Mouse (Mus musculus) erythroblast, embryonic 14.5 days (primary cell): ENCODE data around the gene Etv5. TPM values are rescaled to one million over a fixed set of nuclear protein-coding genes. Genes with fewer than 3 reads are reported as not detected.
"Not testable (repeated sequence)": the region's sequence is repeated elsewhere in the genome, so short reads cannot be mapped to it uniquely, and the experiment has no call there.

ENCODE experiments used
- H3K27me3 ChIP-seq: 2 replicates; pipeline ENCODE4 v1.6.1; 2012; ENCODE audit warnings: inconsistent platforms; ENCODE audit not compliant: control insufficient read depth
- H3K36me3 ChIP-seq: 2 replicates; pipeline ENCODE4 v1.6.1; 2012; ENCODE audit warnings: mild to moderate bottlenecking, inconsistent platforms; ENCODE audit not compliant: control insufficient read depth
- H3K4me1 ChIP-seq: 2 replicates; pipeline ENCODE4 v1.6.1; 2012; ENCODE audit warnings: inconsistent platforms; ENCODE audit not compliant: control insufficient read depth
- H3K4me3 ChIP-seq: replicated peaks from 2 replicates; pipeline ENCODE3; 2012; ENCODE audit warnings: moderate library complexity, mild to moderate bottlenecking, inconsistent platforms
- H3K9me3 ChIP-seq: 2 replicates; pipeline ENCODE4 v1.6.1; 2012; ENCODE audit warnings: low read length, inconsistent platforms, mixed read lengths; ENCODE audit not compliant: control insufficient read depth
- GATA1 ChIP-seq: IDR thresholded peaks from 2 replicates; pipeline ENCODE4 v1.6.1; 2012; ENCODE audit warnings: low read length, inconsistent platforms, mixed read lengths
- TAL1 ChIP-seq: IDR thresholded peaks from 3 replicates; pipeline ENCODE4 v1.6.1; 2012; ENCODE audit warnings: low read length, inconsistent platforms, mixed read lengths
- polyA plus RNA-seq: library from polyadenylated mRNA; stranded (reverse); fragments of >175 nt; gene quantifications from 2 replicates; pipeline ENCODE4 v1.2.3, GENCODE M21; 2012

Gene Etv5
- polyA plus RNA-seq, 1 experiment, result 0.18 TPM

DNA sequence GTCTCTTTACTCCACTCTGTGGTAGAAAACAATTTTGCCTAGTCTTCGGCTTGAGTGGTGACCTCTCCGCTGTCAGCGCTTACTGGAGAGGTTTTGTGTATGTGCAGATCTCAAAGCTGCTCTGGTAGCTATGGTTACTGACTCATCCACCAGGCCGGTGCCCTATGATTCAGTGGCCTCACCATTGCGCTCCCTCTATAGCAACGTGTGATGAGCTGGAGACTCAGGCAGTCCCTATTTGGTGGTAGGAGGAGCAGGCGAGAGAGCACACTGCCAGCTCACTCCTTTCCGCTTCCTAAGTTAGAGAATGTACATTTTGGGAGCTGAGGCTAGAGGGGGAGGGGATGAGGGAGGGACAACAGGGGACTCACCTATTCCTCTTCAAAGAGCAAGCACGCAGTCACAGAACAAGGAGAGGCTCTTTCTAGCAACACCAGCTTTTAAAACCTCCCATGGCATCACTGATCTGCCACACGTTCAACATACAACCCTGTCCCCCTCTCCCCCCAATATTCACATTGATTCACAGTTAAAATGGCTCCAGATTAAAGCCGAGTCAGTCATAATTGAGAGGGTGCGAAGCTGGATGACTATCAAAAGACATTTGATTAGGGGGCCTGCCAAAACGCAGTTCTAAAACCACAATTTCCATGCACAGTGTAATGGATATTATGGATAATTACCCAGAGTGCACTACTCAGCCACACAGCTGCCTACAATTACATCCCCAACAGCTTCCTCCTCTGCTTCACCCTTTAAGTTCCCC lies 50.2 kb downstream of the Etv5 start:
- no peaks in the 10 kb centered on the region for H3K9me3 ChIP-seq
- TF ChIP-seq GATA1 (no peak), TAL1 (no peak)
- peaks cover 2% of the 10 kb centered on the region; the same call in 1 of the 2 replicates for H3K36me3 ChIP-seq
- H3K27me3 ChIP-seq, result no peaks in the 10 kb centered on the region
- H3K4me3 ChIP-seq, result no peak overlapping the region
- H3K4me1 ChIP-seq, result no peaks in the 10 kb centered on the region

DNA sequence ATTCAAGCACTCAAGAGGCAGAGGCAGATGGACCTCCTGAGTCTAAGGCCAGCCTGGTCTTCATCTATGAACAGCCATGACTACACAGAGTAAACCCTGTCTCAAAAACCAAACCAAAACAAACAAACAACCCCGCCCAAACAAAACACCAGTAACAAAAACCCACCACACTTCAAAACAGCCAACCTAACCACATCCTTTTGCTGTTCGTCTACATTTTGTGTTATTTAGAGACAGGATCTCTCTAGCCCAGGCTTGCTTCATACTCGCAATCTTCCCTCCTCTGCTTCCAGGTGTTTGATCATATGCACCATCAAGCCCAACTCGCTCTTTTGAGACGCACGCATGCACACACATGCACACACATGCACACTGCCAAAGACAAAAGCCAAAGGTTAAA lies 51.8 kb downstream of the Etv5 start:
- H3K4me3 ChIP-seq, result no peak overlapping the region
- no peak for TF ChIP-seq GATA1
- TF ChIP-seq TAL1, result no peak
- H3K27me3 ChIP-seq, result no peaks in the 10 kb centered on the region
- H3K4me1 ChIP-seq, result no peaks in the 10 kb centered on the region
- H3K36me3 ChIP-seq, result peaks cover 2% of the 10 kb centered on the region; the same call in 1 of the 2 replicates
- H3K9me3 ChIP-seq, result no peaks in the 10 kb centered on the region; the same call in 1 of the 2 replicates

DNA sequence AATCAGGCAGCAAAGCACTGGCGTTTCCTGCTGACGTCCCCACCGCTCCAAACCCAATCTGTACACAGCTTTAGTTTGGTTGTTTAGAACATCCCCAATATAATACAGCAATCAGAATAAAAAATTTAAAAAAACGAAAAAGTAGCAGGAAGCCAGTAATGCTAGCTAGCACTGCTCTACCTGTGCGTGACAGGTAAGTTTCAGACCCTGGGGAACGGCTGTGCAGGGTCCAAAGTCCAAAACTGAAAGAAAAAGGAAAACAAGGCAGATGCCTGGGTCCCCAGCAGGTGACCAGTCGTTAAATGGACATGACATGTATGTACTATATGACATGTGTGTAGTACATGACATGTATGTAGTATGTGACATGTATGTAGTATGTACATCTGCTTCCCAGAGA lies 57.5 kb downstream of the Etv5 start:
- not testable (repeated sequence) for H3K36me3 ChIP-seq, H3K4me3 ChIP-seq, H3K27me3 ChIP-seq, H3K4me1 ChIP-seq, H3K9me3 ChIP-seq

DNA sequence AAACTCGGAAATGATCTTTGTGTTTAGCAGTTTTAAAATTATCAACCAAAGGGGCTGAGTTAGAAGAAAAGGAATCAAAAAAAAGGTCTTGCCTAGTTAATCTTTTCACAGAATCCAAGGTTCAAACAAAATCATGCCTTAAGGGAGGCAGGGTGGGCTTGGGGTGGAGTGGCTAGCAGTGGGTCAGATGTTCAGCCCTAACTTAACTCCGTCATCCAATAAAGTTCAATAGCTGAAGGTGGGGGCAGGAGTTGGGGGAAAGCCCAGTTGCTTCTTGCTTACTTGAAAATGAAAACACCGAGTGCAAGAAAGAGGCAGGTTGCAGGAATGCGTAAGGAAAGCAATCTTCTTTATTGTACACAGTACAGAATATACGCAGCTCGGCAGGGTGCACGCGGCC lies 58.5 kb downstream of the Etv5 start:
- no peaks in the 10 kb centered on the region; the same call in 1 of the 2 replicates for H3K9me3 ChIP-seq
- no peaks in the 10 kb centered on the region for H3K4me1 ChIP-seq
- TF ChIP-seq TAL1 (no peak), GATA1 (no peak)
- no peaks in the 10 kb centered on the region for H3K27me3 ChIP-seq
- H3K4me3 ChIP-seq, result no peak overlapping the region
- no peaks in the 10 kb centered on the region for H3K36me3 ChIP-seq

DNA sequence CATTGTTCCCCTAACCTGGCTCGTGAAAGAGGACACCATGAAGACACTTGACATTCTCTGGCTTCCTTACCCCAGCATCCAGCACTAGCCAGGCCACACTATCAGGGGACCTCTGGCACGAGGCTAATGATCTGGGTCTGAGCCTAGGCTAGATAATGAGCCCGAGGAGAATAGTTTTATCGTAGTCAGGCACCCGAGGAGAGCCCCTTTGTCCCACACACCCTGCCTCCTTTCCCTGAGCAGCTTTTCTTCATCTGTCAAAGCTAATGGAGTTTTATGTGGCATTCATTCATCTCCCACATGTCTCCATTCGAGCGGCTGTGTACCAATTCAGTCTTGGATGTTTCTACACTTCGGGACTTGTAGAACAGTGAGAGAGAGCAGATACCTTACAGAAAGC lies 59.5 kb downstream of the Etv5 start:
- no peaks in the 10 kb centered on the region for H3K36me3 ChIP-seq
- no peaks in the 10 kb centered on the region; the same call in 1 of the 2 replicates for H3K9me3 ChIP-seq
- TF ChIP-seq GATA1, result no peak
- no peak for TF ChIP-seq TAL1
- H3K27me3 ChIP-seq, result no peaks in the 10 kb centered on the region
- H3K4me3 ChIP-seq, result no peak overlapping the region
- no peaks in the 10 kb centered on the region for H3K4me1 ChIP-seq

DNA sequence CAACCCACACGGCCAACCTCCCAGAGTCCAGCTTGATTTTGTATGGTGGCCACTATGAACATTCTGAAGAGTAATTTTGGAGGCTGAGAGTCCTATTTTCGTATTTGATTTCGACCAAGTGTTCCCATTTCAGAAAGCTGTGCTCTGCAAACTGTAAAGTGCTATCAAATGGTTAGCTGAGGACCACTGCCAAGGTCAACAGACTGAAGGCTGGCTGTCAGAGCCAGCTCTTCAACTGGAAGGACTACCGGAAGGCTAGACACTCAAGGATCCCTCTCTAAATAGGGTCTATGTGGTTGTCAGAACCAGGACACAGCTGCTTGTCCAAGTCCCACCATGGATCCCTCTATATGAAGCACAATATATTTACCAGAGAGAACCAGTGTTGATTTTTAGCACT lies 60.2 kb downstream of the Etv5 start:
- H3K4me3 ChIP-seq, result no peak overlapping the region
- H3K27me3 ChIP-seq, result no peaks in the 10 kb centered on the region
- no peaks in the 10 kb centered on the region; the same call in 1 of the 2 replicates for H3K9me3 ChIP-seq
- TF ChIP-seq GATA1 (no peak), TAL1 (no peak)
- H3K4me1 ChIP-seq, result no peaks in the 10 kb centered on the region
- no peaks in the 10 kb centered on the region for H3K36me3 ChIP-seq

DNA sequence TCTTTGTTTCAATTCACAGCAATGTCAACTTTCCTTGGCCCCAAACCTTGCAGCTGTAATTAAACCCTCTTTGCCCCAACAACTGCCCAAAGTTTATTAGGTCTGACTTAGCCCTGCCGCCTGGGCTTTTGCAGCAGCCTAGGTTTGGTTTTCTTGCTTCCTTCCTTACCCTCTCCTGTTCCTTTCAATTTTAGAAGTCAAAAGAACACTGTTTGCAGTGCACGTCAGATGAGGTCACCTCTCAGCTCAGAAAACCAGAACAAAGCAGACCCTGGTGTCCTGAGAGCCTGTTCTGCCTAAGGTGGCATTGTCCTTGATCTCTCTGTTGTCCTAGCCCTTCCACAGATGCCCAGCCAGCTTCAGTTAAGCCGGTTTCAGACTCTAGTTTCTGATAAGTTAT lies 61.8 kb downstream of the Etv5 start:
- TF ChIP-seq GATA1, result no peak
- TF ChIP-seq TAL1, result no peak
- Histone ChIP-seq H3K9me3 (no peaks in the 10 kb centered on the region), H3K27me3 (no peaks in the 10 kb centered on the region), H3K36me3 (no peaks in the 10 kb centered on the region), H3K4me1 (no peaks in the 10 kb centered on the region), H3K4me3 (no peak overlapping the region)

DNA sequence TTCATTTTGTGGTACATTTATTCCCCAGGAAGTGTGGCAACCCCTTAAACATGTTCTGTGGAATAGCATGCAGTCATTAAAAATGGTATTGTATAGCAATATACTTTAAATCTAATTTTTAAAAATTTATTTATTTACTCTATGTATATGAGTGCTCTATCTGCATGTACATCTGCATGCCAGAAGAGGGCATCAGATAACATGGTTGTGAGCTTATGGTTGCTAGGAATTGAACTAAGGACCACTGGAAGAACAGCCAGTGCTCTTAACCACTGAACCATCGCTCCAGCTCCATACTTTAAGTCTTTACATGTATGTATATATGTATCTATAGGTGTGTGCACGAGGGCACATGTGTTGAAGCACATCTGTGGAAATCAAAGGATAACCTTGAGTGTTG lies 64.6 kb downstream of the Etv5 start:
- H3K36me3 ChIP-seq, result no peaks in the 10 kb centered on the region
- H3K27me3 ChIP-seq, result no peaks in the 10 kb centered on the region
- TF ChIP-seq TAL1 (no peak), GATA1 (no peak)
- no peaks in the 10 kb centered on the region for H3K9me3 ChIP-seq
- no peak overlapping the region for H3K4me3 ChIP-seq
- H3K4me1 ChIP-seq, result no peaks in the 10 kb centered on the region

DNA sequence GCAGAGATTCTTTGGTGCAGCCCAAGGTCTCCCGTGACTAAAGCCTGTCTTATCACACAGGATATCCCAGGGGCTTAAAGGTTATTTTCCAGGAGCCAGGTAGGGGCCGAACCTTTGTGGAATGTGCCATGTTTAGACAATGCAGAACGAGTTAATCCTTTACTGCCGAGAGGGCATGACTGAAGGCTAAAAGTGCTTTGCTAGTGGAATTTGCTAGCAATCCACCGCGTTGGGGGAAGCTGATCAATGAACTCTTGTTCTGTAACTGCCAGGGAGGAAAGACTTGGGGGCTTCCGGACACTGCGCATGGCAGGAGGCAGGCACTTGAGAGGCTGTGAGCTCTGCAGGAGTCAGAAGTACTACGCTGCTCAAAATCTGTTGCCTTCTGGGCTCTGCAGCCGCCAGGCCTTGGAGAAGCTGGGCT lies 66.8 kb downstream of the Etv5 start:
- Histone ChIP-seq H3K27me3 (no peaks in the 10 kb centered on the region), H3K4me1 (no peaks in the 10 kb centered on the region), H3K9me3 (no peaks in the 10 kb centered on the region), H3K4me3 (no peak overlapping the region), H3K36me3 (no peaks in the 10 kb centered on the region)
- TF ChIP-seq TAL1 (no peak), GATA1 (no peak)

DNA sequence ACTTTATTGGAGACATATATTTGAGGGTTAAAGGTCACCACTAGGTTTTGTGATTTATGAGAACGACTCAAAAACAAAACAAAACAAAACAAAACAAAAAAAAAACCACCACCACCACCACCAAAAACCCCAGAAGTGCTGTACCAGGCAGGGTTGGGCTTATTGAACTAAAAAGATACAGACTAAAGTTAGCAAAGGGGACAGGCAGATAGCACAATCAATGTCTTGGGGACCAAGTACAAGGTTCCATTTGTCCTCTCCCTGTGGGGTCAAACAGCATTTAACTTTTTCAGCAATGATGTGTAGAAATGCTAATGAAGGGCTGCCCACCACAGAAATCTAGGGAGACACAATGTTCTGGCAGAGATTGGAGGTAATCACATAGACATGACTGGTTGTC lies 67.3 kb downstream of the Etv5 start:
- Histone ChIP-seq H3K36me3 (no peaks in the 10 kb centered on the region), H3K9me3 (no peaks in the 10 kb centered on the region), H3K27me3 (no peaks in the 10 kb centered on the region), H3K4me1 (no peaks in the 10 kb centered on the region), H3K4me3 (no peak overlapping the region)
- TF ChIP-seq GATA1, result no peak
- TF ChIP-seq TAL1, result no peak
